Mouse (Mus musculus): ENCODE data around the gene Isg20. TPM values are rescaled to one million over a fixed set of nuclear protein-coding genes. Genes with fewer than 3 reads are reported as not detected.

Gene Isg20
- polyA plus RNA-seq, 1 experiment, result 194 TPM

GRCm38 (mm10) chr7:78958499-78959073 is 45.4 kb downstream of the Isg20 start:
- no peak overlapping the region for H3K27ac ChIP-seq (ENCODE audit: control insufficient read depth, insufficient read depth, low read length)
- DNase-seq, result no peak
- no peak overlapping the region for H3K4me3 ChIP-seq (ENCODE audit: control insufficient read depth, insufficient read depth, low read length)

GRCm38 (mm10) chr7:78963891-78964290 is 50.7 kb downstream of the Isg20 start:
- Histone ChIP-seq H3K4me1 (replicated peaks; ENCODE audit: control insufficient read depth, insufficient read depth, low read length) (no peaks in the 10 kb centered on the region), H3K4me3 (ENCODE audit: control insufficient read depth, insufficient read depth, low read length) (no peak overlapping the region), H3K27ac (ENCODE audit: control insufficient read depth, insufficient read depth, low read length) (no peak overlapping the region), H3K36me3 (ENCODE audit: control insufficient read depth, insufficient read depth, low read length) (no peaks in the 10 kb centered on the region), H3K27me3 (ENCODE audit: control insufficient read depth, insufficient read depth, low read length) (no peaks in the 10 kb centered on the region)
- 87% methylated on average over 3 of the region's 3 CpGs for WGBS
- DNase-seq, result no peak
- TF ChIP-seq CTCF (IDR thresholded peaks at IDR 0.05; ENCODE audit: borderline replicate concordance, control insufficient read depth, extremely low read depth, insufficient read depth, low read length, poor library complexity) (no peak), POLR2A (IDR thresholded peaks at IDR 0.05; ENCODE audit: control insufficient read depth, extremely low read depth, insufficient read depth, low read length, poor library complexity) (no peak)

More at GRCm38 (mm10) chr7:78958499-78959073, 45.4 kb downstream of the Isg20 start:
- H3K36me3 ChIP-seq (ENCODE audit: control insufficient read depth, insufficient read depth, low read length), result no peaks in the 10 kb centered on the region
- WGBS, result 83% methylated on average over 6 of the region's 6 CpGs
- TF ChIP-seq POLR2A (IDR thresholded peaks at IDR 0.05; ENCODE audit: control insufficient read depth, extremely low read depth, insufficient read depth, low read length, poor library complexity), result no peak
- no peak for TF ChIP-seq CTCF (IDR thresholded peaks at IDR 0.05; ENCODE audit: borderline replicate concordance, control insufficient read depth, extremely low read depth, insufficient read depth, low read length, poor library complexity)
- no peaks in the 10 kb centered on the region for H3K4me1 ChIP-seq (replicated peaks; ENCODE audit: control insufficient read depth, insufficient read depth, low read length)
- no peaks in the 10 kb centered on the region for H3K27me3 ChIP-seq (ENCODE audit: control insufficient read depth, insufficient read depth, low read length)

Other genes starting within 250 kb of the Isg20 start
- 52.2 and 54.7 TPM in 2 replicates for gene Ntrk3, start 175.4 kb upstream of the Isg20 start, polyA plus RNA-seq (2012; rRNA removed)
- gene Mrps11, start 130.3 kb upstream of the Isg20 start, polyA plus RNA-seq (2012; rRNA removed), result 60.3 and 73.2 TPM in 2 replicates
- gene Mrpl46, start 129.9 kb upstream of the Isg20 start, polyA plus RNA-seq (2012; rRNA removed), result 21.9 and 25.0 TPM in 2 replicates
- 32.7 and 33.9 TPM in 2 replicates for gene Det1, start 66.2 kb upstream of the Isg20 start, polyA plus RNA-seq (2012; rRNA removed)
- gene Aen, start 17.6 kb upstream of the Isg20 start, polyA plus RNA-seq (2012; rRNA removed), result 32.3 and 39.2 TPM in 2 replicates
- 2.0 and 2.7 TPM in 2 replicates for gene Acan, start 140.1 kb downstream of the Isg20 start, polyA plus RNA-seq (2012; rRNA removed)
- gene Hapln3, start 217.6 kb downstream of the Isg20 start, polyA plus RNA-seq (2012; rRNA removed), result 0.37 and 0.43 TPM in 2 replicates
- 144 and 150 TPM in 2 replicates for gene Mfge8, start 235.6 kb downstream of the Isg20 start, polyA plus RNA-seq (2012; rRNA removed)

All from thymus, adult 2 months (tissue).